Mouse (Mus musculus): ENCODE measurements around the gene Sult2a4. TPM values are rescaled to one million over a fixed set of nuclear protein-coding genes. Genes with fewer than 3 reads are reported as not detected.
"Not testable (repeated sequence)": the region's sequence is repeated elsewhere in the genome, so short reads cannot be mapped to it uniquely, and the experiment has no call there.

Sult2a4 gene
- polyA plus RNA-seq (2016; fragmentation: Nextera tagmentation; extraction: Ambion mirVana), result not detected in 2 replicates

DNA sequence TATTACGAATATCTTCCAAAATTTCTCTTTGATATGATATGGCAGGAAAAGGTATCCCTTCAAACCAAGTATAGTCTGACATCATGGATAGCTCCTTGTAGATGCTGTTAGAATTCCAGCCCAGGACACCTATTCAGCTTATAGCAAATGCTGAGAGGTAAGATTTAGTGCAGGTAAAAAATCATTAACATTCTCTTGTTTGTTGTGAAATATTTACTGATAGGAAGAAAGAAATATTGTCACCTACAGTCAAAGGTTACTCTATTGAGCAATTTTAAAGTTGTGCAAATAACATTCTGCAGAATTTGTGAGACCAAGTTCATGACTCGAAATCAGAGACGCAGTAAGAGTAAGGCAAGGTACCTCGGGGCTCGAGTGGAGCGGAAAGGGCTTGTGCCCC is at the start of gene Sult2a4:
Gene Sult2a4 (minus strand): TSS at position 101 of the 400 bp plus-strand sequence.
- not testable (repeated sequence) for H3K4me3 ChIP-seq; H3K4me1 ChIP-seq; H3K27ac ChIP-seq; H3K27me3 ChIP-seq (ENCODE audit: insufficient read depth, poor library complexity, severe bottlenecking); H3K9me3 ChIP-seq; DNase-seq (ENCODE audit: low spot score); H3K36me3 ChIP-seq
- WGBS, result 85% methylated on average over 6 of the region's 6 CpGs

- H3K4me1 ChIP-seq; H3K36me3 ChIP-seq; H3K27ac ChIP-seq; H3K9me3 ChIP-seq; DNase-seq (ENCODE audit: low spot score); H3K4me3 ChIP-seq; H3K27me3 ChIP-seq (ENCODE audit: insufficient read depth, poor library complexity, severe bottlenecking): not testable (repeated sequence)
Measured at GRCm38 (mm10) chr7:14030831-14031230, 41.4 kb upstream of the Sult2a4 start.

GRCm38 (mm10) chr7:14013083-14013482 is 23.7 kb upstream of the Sult2a4 start:
- Histone ChIP-seq H3K36me3 (no peaks in the 10 kb centered on the region), H3K4me1 (no peaks in the 10 kb centered on the region), H3K27ac (no peak overlapping the region), H3K9me3 (no peaks in the 10 kb centered on the region), H3K27me3 (ENCODE audit: insufficient read depth, poor library complexity, severe bottlenecking) (no peaks in the 10 kb centered on the region), H3K4me3 (no peak overlapping the region)
- DNase-seq (ENCODE audit: low spot score), result no peak
- WGBS, result 73% methylated on average over 8 of the region's 8 CpGs

GRCm38 (mm10) chr7:14010686-14011085 is 21.3 kb upstream of the Sult2a4 start:
- not testable (repeated sequence) for H3K36me3 ChIP-seq; H3K9me3 ChIP-seq; H3K4me3 ChIP-seq; H3K27ac ChIP-seq; DNase-seq (ENCODE audit: low spot score); H3K27me3 ChIP-seq (ENCODE audit: insufficient read depth, poor library complexity, severe bottlenecking); H3K4me1 ChIP-seq

Other genes starting within 250 kb of the Sult2a4 start
- not detected in 2 replicates for gene Sult2a1, start 152.2 kb downstream of the Sult2a4 start, polyA plus RNA-seq (2016; fragmentation: Nextera tagmentation; extraction: Ambion mirVana)
- not detected in 2 replicates for gene Sult2a3, start 133.4 kb upstream of the Sult2a4 start, polyA plus RNA-seq (2016; fragmentation: Nextera tagmentation; extraction: Ambion mirVana)

All from heart, embryonic 10.5 days (tissue).